Mouse (Mus musculus) CH12.LX (cell line): ENCODE results near the gene Meox1. TPM values are rescaled to one million over a fixed set of nuclear protein-coding genes. Genes with fewer than 3 reads are reported as not detected.
A peak's percentile ranks its signal among the peaks of the same experiment; 100 is the strongest.

Source experiments
- DNase-seq: peaks from one replicate; pipeline ENCODE4 v3.0.0-alpha.2; 2013; ENCODE audit errors: extremely low read depth
- H3K27ac ChIP-seq: 2 replicates; pipeline ENCODE4 v1.5.1; 2012; ENCODE audit warnings: low read depth, mild to moderate bottlenecking, control low read depth, moderate library complexity; ENCODE audit not compliant: insufficient read depth
- H3K27me3 ChIP-seq: replicated peaks from 2 replicates; pipeline ENCODE3; 2012; ENCODE audit warnings: inconsistent platforms
- H3K36me3 ChIP-seq, 2 experiments: replicated peaks in 1 of 2; 2 replicates each; pipeline versions ENCODE3 to v1.6.1; 2012; ENCODE audit warnings: inconsistent platforms in 1 of 2, low read length in 1 of 2, mild to moderate bottlenecking in 1 of 2, mixed read lengths in 1 of 2, moderate library complexity in 1 of 2; ENCODE audit not compliant: control insufficient read depth in 1 of 2, insufficient read depth in 1 of 2
- H3K4me1 ChIP-seq, 2 experiments: 2 replicates each; pipeline ENCODE4 v1.6.1; 2012; ENCODE audit warnings: inconsistent platforms in 1 of 2, moderate library complexity in 1 of 2; ENCODE audit not compliant: insufficient read depth in 2 of 2, control insufficient read depth in 1 of 2
- H3K4me2 ChIP-seq: 2 replicates; pipeline ENCODE4 v1.6.1; 2012; ENCODE audit warnings: low read depth, mild to moderate bottlenecking, control low read depth; ENCODE audit not compliant: poor library complexity, insufficient read depth, severe bottlenecking
- H3K4me3 ChIP-seq, 3 experiments: fragments of 150-350 bp in 1 of 3; sonication (generic) in 1 of 3; replicated peaks in 1 of 3; 2 replicates each; pipeline versions ENCODE3 to v1.5.1; 2011 to 2012; ENCODE audit warnings: low read depth in 2 of 3, low read length in 2 of 3, mild to moderate bottlenecking in 2 of 3, moderate library complexity in 2 of 3, control low read depth in 1 of 3, improper control_type of control experiment in 1 of 3, inconsistent platforms in 1 of 3, mixed read lengths in 1 of 3; ENCODE audit not compliant: poor library complexity in 1 of 3
- H3K79me2 ChIP-seq: replicated peaks from 2 replicates; pipeline ENCODE4 v1.6.1; 2012; ENCODE audit warnings: mild to moderate bottlenecking, moderate library complexity; ENCODE audit not compliant: control insufficient read depth, poor library complexity, insufficient read depth, severe bottlenecking; ENCODE audit errors: extremely low read depth
- H3K9ac ChIP-seq: 2 replicates; pipeline ENCODE4 v1.6.1; 2012; ENCODE audit warnings: low read depth, mild to moderate bottlenecking, control low read depth, moderate library complexity; ENCODE audit not compliant: insufficient read depth
- H3K9me3 ChIP-seq: replicated peaks from 2 replicates; pipeline ENCODE3; 2012; ENCODE audit warnings: low read length, inconsistent platforms, mixed read lengths
- BHLHE40 ChIP-seq: IDR thresholded peaks from 2 replicates; pipeline ENCODE4 v1.6.1; 2011; ENCODE audit warnings: mild to moderate bottlenecking, low read depth, low read length, improper control_type of control experiment
- CHD2 ChIP-seq: IDR thresholded peaks from 2 replicates; pipeline ENCODE4 v1.6.1; 2011; ENCODE audit warnings: low read length, improper control_type of control experiment
- E2F4 ChIP-seq: IDR thresholded peaks from 2 replicates; pipeline ENCODE4 v1.6.1; 2011; ENCODE audit warnings: low read depth, low read length, improper control_type of control experiment; ENCODE audit not compliant: insufficient replicate concordance
- EP300 ChIP-seq: IDR thresholded peaks from 2 replicates; pipeline ENCODE4 v1.6.1; 2011; ENCODE audit warnings: low read length, improper control_type of control experiment
- ETS1 ChIP-seq: conservative IDR thresholded peaks from 2 replicates; pipeline ENCODE4 v1.6.1; 2012; ENCODE audit warnings: low read depth, mild to moderate bottlenecking, inconsistent platforms, low read length, improper control_type of control experiment, moderate library complexity
- MAFK ChIP-seq: IDR thresholded peaks from 2 replicates; pipeline ENCODE4 v1.6.1; 2011; ENCODE audit warnings: low read length, improper control_type of control experiment; ENCODE audit not compliant: insufficient replicate concordance
- MEF2A ChIP-seq: IDR thresholded peaks from 2 replicates; pipeline ENCODE4 v1.6.1; 2014; ENCODE audit warnings: low read depth, mild to moderate bottlenecking, inconsistent platforms, low read length, improper control_type of control experiment, borderline replicate concordance
- MXI1 ChIP-seq: IDR thresholded peaks from 2 replicates; pipeline ENCODE4 v1.6.1; 2011; ENCODE audit warnings: mild to moderate bottlenecking, low read depth, low read length, improper control_type of control experiment
- MYC ChIP-seq: IDR thresholded peaks from 2 replicates; pipeline ENCODE4 v1.6.1; 2011; ENCODE audit warnings: low read depth, mild to moderate bottlenecking, improper control_type of control experiment, low read length
- NELFE ChIP-seq: IDR thresholded peaks from 2 replicates; pipeline ENCODE4 v1.6.1; 2011; ENCODE audit warnings: low read depth, low read length, improper control_type of control experiment
- POLR2A ChIP-seq: IDR thresholded peaks from 2 replicates; pipeline ENCODE4 v1.6.1; 2011; ENCODE audit warnings: low read depth, mild to moderate bottlenecking, improper control_type of control experiment, low read length
- RCOR1 ChIP-seq: conservative IDR thresholded peaks from 2 replicates; pipeline ENCODE4 v1.6.1; 2012; ENCODE audit warnings: low read depth, mild to moderate bottlenecking, inconsistent platforms, low read length, improper control_type of control experiment
- SMC3 ChIP-seq: IDR thresholded peaks from 2 replicates; pipeline ENCODE4 v1.6.1; 2011; ENCODE audit warnings: low read depth, low read length, improper control_type of control experiment
- UBTF ChIP-seq: IDR thresholded peaks from 2 replicates; pipeline ENCODE4 v1.6.1; 2012; ENCODE audit warnings: low read depth, mild to moderate bottlenecking, inconsistent platforms, low read length, improper control_type of control experiment, moderate library complexity
- USF1 ChIP-seq: IDR thresholded peaks from 2 replicates; pipeline ENCODE4 v1.6.1; 2014; ENCODE audit warnings: low read depth, mild to moderate bottlenecking, inconsistent platforms, low read length, improper control_type of control experiment
- ZC3H11A ChIP-seq: IDR thresholded peaks from 2 replicates; pipeline ENCODE4 v1.6.1; 2012; ENCODE audit warnings: low read depth, mild to moderate bottlenecking, inconsistent platforms, low read length, improper control_type of control experiment
- ZKSCAN1 ChIP-seq: IDR thresholded peaks from 2 replicates; pipeline ENCODE4 v1.6.1; 2012; ENCODE audit warnings: low read depth, inconsistent platforms, low read length, improper control_type of control experiment, borderline replicate concordance
- ZMIZ1 ChIP-seq: IDR thresholded peaks from 2 replicates; pipeline ENCODE4 v1.6.1; 2012; ENCODE audit warnings: low read depth, mild to moderate bottlenecking, inconsistent platforms, low read length, improper control_type of control experiment
- dilution Hi-C: fragments of 300-500 bp; cut with MboI; formaldehyde crosslinking; loops from 2 replicates; pipeline ENCODE4 v1.14.3; 2020; ENCODE audit warnings: low sequenced_read_pairs; ENCODE audit not compliant: extremely low pct_unique_long_range_greater_than_20kb, extremely low pct_ligation_motif_present
- in situ Hi-C: fragments of 300-500 bp; cut with MboI; formaldehyde crosslinking; loops from 3 replicates; pipeline ENCODE4 v1.14.3; 2019; ENCODE audit warnings: low sequenced_read_pairs, low pct_ligation_motif_present, low pct_unique_long_range_greater_than_20kb, mixed read lengths
- polyA plus RNA-seq: library from polyadenylated mRNA; unstranded; fragments of >175 nt; gene quantifications from 2 replicates; pipeline ENCODE4 v1.2.1, GENCODE M21; 2012; ENCODE audit warnings: low read depth; ENCODE audit not compliant: insufficient read length
- total RNA-seq, 2 experiments: library from RNA; depleted of rRNA; stranded (reverse); fragments of 300-350 nt in 1 of 2; fragments of >200 nt in 1 of 2; gene quantifications; 2 replicates each; pipeline ENCODE4 v1.2.3; 2012 to 2014

Gene Meox1
- total and polyA plus RNA-seq, 3 experiments = not detected

GRCm38 (mm10) chr11:101937108-101937507 lies 42.9 kb upstream of the Meox1 start:
- dilution Hi-C loops = no loop called here
- DNase-seq = no peak
- no peak for TF ChIP-seq EP300
- TF ChIP-seq UBTF = peak; percentile 82
- no peak for TF ChIP-seq NELFE
- TF ChIP-seq, all 38 proteins: peak for 1
- Histone ChIP-seq H3K79me2 (no peaks in the 10 kb centered on the region), H3K4me1 (0 out of 4 replicates have a peak, but pooled peaks cover 0 to 5% of the 10 kb centered on the region in 2 experiments), H3K9ac (no peak overlapping the region), H3K27ac (no peak overlapping the region), H3K27me3 (peaks cover 61% of the 10 kb centered on the region), H3K4me2 (peak overlapping the region; percentile 72), H3K36me3 (no peaks in the 10 kb centered on the region), H3K9me3 (no peaks in the 10 kb centered on the region), H3K4me3 (no peak overlapping the region)
- in situ Hi-C loops = no loop called here

GRCm38 (mm10) chr11:101936421-101936820 lies 42.2 kb upstream of the Meox1 start:
- no peak for TF ChIP-seq POLR2A
- no peak for TF ChIP-seq MXI1
- no peak for TF ChIP-seq BHLHE40
- Histone ChIP-seq H3K4me2 (no peak overlapping the region), H3K9me3 (no peaks in the 10 kb centered on the region), H3K4me1 (0 out of 4 replicates have a peak, but pooled peaks cover 0 to 5% of the 10 kb centered on the region in 2 experiments), H3K27ac (no peak overlapping the region), H3K9ac (no peak overlapping the region), H3K36me3 (no peaks in the 10 kb centered on the region), H3K79me2 (no peaks in the 10 kb centered on the region), H3K4me3 (no peak overlapping the region), H3K27me3 (peaks cover 63% of the 10 kb centered on the region)
- dilution Hi-C loops = no loop called here
- DNase-seq = no peak
- in situ Hi-C loops = no loop called here

- no peaks in the 10 kb centered on the region for H3K36me3 ChIP-seq
- H3K4me2 ChIP-seq = no peak overlapping the region
- H3K79me2 ChIP-seq = no peaks in the 10 kb centered on the region
- H3K9me3 ChIP-seq = no peaks in the 10 kb centered on the region
- H3K27ac ChIP-seq = no peak overlapping the region
- H3K4me1 ChIP-seq = 0 out of 4 replicates have a peak, but pooled peaks cover 0 to 5% of the 10 kb centered on the region in 2 experiments
- no peak for DNase-seq
- dilution Hi-C loops (no loop called here), in situ Hi-C loops (no loop called here)
- no peak overlapping the region for H3K4me3 ChIP-seq
- H3K9ac ChIP-seq = no peak overlapping the region
- peaks cover 62% of the 10 kb centered on the region for H3K27me3 ChIP-seq
- TF ChIP-seq RCOR1 (no peak), E2F4 (no peak), MYC (no peak), ZMIZ1 (no peak), USF1 (no peak), EP300 (no peak), MEF2A (no peak), MXI1 (no peak), MAFK (no peak), CHD2 (no peak), SMC3 (no peak), ETS1 (no peak), ZKSCAN1 (no peak), UBTF (no peak), ZC3H11A (no peak)
- TF ChIP-seq, all 38 proteins: peak for 0
These were observed 41.6 kb upstream of the Meox1 start for GRCm38 (mm10) chr11:101935743-101936142.
